Mouse (Mus musculus) CD4-positive, CD25-positive, alpha-beta regulatory T cell, adult 9 weeks (primary cell): ENCODE results near the gene Birc7. TPM values are rescaled to one million over a fixed set of nuclear protein-coding genes. Genes with fewer than 3 reads are reported as not detected.

Experiments used
- polyA plus RNA-seq: library from polyadenylated mRNA; unstranded; fragments of 100-300 nt; shearing (Covaris generic); gene quantifications from one replicate; pipeline ENCODE4 v1.2.1, GENCODE M21; 2017

Birc7 gene
- not detected for polyA plus RNA-seq

GRCm38 (mm10) chr2:180928723-180929122 lies at the start of gene Birc7:
Gene Birc7, plus strand, starts transcription at chr2:180929023.

GRCm38 (mm10) chr2:180920810-180921400 lies 7.9 kb upstream of the Birc7 start, which contains the start of gene Ythdf1:
Gene Ythdf1, minus strand, starts transcription at chr2:180920949.

GRCm38 (mm10) chr2:180954061-180955047 lies 25.5 kb downstream of the Birc7 start, which contains the start of gene Nkain4:
Gene Nkain4, minus strand, starts transcription at chr2:180954699.

GRCm38 (mm10) chr2:180967010-180967763 lies 38.4 kb downstream of the Birc7 start, which contains the start of gene Arfgap1:
Gene Arfgap1, plus strand, starts transcription at chr2:180967225.

Other genes starting within 250 kb of the Birc7 start
- gene Dido1, start 219.0 kb upstream of the Birc7 start, polyA plus RNA-seq: 79.5 TPM
- 27.6 TPM for gene Gid8, start 218.9 kb upstream of the Birc7 start, polyA plus RNA-seq
- gene Slc17a9, start 203.8 kb upstream of the Birc7 start, polyA plus RNA-seq: 94.0 TPM
- not detected for gene Bhlhe23, start 152.1 kb upstream of the Birc7 start, polyA plus RNA-seq
- gene Ythdf1, start 8.1 kb upstream of the Birc7 start, polyA plus RNA-seq: 6.1 TPM
- not detected for gene Nkain4, start 25.7 kb downstream of the Birc7 start, polyA plus RNA-seq
- 88.2 TPM for gene Arfgap1, start 38.2 kb downstream of the Birc7 start, polyA plus RNA-seq
- 1.0 TPM for gene Col20a1, start 57.5 kb downstream of the Birc7 start, polyA plus RNA-seq
- gene Chrna4, start 114.5 kb downstream of the Birc7 start, polyA plus RNA-seq: not detected
- not detected for gene Kcnq2, start 206.3 kb downstream of the Birc7 start, polyA plus RNA-seq
- not detected for gene Eef1a2, start 228.0 kb downstream of the Birc7 start, polyA plus RNA-seq